Mouse (Mus musculus): ENCODE data around the gene Dnase1l1.

Gene Dnase1l1

DNA sequence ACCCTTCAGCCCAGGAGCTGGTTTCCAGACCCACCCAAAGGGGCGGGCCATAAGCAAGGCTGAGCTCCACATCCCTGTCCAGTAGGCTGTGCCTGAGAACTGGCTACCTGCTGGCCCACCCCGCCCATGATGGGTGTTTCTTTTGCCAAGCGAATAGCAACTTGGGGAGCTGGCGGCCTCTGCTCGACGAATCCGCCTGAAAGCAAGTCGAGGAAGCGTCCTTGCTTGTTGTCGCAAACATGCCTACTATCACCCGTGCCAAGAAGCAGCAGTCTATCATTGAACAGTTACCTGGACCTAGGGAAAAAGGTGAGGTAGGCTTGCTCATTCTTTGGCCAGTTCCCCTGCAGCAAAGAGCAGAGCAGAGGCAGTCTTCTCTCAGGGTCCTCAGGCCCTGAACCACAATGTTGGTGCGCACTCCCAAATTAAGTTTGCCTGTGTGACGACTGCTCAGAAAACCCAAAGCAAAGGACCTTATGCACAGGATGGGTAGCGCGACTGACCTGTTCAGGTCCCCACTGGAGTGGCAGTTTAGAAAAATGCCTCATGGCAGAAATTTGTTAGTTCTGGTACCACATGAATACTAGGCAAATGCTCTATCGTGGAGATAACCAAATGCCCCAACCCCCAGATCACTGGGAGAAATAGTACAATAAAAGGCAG, at the start of gene Dnase1l1, which contains the start of gene Taz:
Dnase1l1 (minus strand) TSS at position 606 of the 663 bp plus-strand sequence.
Taz (plus strand) TSS at position 181 of the 663 bp plus-strand sequence.
- peak; percentile 79 to 85 for DNase-seq (ENCODE audit: low spot score in 2 of 2)

DNA sequence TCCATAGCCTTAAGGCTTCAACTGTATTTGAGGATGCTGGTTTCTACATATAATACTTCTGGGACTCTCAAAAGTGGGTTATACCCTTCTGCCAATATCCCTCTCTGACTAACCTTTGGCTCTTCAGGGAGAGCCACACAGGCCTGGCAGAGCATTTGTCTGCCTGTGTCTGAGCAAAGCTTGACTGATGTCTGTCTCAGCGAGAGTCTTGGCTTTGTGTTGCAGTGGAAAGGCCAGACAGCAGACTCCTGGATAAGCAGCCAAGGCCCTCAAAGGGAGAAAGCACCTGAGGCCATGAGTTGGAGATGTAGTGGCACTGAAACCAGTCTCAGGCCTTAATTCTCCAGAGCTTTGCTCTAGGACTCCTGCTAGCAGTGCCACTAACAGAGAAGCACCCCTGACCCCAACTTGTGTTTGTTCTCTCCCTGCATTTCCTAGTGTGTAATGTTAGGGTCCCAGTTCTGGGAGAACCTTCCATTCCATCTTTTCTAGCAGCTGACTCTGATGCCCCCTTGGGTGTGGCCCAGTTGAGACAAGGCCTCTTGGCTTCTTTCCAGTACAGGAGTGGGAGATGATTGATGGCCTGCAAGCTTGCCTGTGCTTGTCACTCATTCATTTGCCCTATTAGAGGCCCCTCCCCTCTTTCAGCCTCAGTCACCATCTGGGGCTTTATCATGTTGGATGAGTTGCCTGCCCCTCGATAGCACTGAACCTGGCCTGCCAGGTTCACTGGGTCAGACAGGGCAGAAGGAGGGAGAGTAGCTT, 48.2 kb upstream of the Dnase1l1 start:
- DNase-seq (ENCODE audit: low spot score in 2 of 2), result no peak

DNA sequence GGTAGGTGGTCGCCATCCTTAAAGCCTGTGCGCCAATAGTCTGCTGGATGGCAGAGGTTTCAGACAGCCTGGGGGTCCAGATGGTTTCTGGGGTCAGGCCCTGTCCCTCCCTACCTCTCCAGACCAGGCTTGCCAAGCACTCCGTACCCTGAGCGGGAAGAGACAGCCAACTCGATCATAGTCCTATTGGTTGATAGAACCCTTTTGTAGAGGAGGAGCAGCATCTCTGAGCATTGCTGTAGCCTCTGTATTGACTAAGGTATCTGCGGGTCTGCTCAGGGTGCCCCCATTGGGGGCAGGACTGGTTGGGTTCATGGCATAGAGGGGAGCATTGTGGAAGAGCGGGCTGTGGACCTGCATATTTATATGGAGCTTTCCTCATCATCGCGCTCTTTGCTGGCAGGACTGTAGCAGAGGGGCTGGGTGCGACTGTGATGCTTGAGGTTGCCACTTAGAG, 47.1 kb upstream of the Dnase1l1 start:
- DNase-seq (ENCODE audit: low spot score in 2 of 2), result no peak

DNA sequence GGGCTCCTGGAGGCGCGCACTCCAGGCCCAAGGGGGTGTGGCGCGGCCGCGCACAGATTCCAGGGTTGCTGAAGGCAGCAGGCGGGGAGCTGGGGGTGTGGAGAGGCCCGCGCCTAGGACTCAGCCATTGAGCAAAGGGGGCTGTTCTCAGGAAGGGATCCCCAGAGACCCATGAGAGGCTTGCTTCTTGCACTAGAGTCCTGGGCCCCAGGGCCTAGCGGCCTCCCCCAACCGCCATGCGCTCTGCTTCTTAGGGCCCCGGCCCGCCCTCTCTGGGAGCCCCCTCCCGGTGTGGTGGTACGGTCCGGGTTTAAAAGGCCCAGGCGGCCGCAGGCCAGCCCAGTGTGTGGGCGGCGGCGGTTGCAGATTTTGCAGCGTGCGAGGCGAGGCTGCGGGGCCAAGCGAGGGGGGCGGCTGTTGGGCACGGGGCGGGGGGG, 46.6 kb upstream of the Dnase1l1 start, which contains the start of gene Plxna3:
Plxna3 (plus strand) TSS at position 342 of the 437 bp plus-strand sequence.
- peak; percentile 55 to 79 for DNase-seq (ENCODE audit: low spot score in 2 of 2)

DNA sequence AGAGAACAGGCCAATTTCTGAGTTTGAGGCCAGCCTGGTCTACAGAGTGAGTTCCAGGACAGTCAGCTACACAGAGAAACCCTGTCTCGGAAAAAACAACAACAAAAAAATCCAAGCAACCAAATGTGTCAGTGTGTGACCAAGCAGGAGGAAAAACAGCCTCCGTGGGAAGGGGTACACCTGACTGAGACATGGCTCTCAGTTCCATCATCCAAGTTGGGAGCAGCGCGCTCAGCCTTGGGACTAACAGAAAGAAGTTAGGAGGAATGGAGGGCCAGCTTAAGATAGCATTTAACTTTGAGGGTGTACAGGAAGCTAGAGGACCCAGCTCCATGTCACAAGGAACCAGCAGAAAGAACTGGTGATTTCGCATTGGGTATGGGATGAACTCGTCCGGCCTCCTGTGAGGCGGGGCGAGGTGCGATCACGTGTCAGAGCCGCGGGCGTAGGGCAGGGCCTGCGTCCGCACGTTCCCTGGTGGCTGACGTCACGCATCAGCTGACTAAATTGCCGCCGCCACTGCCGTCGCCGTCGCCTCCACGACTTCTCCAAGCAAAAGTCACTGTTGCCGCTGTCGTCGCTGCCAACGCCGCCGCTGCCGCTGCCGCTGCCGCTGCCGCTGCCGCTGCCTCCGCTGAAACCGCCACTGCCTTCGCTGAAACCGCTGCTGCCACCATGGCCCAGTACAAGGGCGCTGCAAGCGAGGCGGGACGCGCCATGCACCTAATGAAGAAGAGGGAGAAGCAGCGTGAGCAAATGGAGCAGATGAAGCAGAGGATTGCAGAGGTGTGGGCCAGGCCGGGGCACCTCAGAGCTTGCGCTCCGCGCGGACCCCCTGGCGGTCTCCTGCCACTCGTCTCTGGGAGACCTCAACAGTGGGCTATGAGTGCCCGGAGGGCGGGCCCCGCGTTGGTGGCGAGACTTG, 30.7 kb upstream of the Dnase1l1 start, which contains the start of gene Fam50a:
Fam50a (plus strand) TSS at position 494 of the 925 bp plus-strand sequence.
- peak; percentile 85 to 90 for DNase-seq (ENCODE audit: low spot score in 2 of 2)

DNA sequence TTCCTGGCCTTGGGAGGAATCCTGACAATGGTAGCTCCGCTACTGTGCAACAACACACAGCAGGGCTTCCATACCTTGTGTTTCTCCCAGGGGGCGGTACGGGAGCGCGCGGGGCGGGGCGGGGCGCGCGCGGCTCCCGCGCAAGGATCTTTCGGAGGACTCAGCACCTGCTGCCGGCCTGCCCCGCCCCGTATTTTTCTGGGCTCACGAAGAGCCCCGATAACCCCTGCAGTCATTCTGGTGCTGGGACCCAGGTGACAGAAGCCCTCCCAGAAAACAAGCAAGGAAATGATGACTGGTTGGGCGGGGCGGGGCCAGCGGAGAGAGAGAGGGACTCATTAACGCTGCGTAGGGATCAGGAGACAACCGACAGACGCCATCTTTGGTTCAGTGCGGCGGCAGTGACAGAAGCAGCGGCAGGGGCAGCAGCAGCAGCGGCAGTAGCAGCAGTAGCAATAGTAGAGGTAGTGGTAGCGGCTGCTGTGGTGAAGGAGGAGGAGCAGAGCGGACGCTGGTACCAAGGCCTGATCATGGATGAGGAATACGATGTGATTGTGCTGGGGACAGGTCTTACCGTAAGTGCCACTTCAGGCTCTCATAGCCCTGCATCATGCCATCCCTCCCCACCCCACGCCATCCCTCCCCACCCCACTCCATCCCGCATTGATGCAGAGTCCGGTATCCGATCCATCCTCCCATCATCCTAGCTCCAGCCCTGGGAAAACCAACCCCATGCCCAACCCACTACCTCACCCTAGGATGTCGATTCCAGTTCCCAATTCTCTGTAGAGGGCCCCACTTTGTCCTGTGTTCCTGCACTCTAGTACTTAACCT, 22.9 kb upstream of the Dnase1l1 start, which contains the start of gene Gdi1:
Gdi1 (plus strand) TSS at position 132 of the 834 bp plus-strand sequence.
- DNase-seq (ENCODE audit: low spot score in 2 of 2), result peak; percentile 73 to 89

DNA sequence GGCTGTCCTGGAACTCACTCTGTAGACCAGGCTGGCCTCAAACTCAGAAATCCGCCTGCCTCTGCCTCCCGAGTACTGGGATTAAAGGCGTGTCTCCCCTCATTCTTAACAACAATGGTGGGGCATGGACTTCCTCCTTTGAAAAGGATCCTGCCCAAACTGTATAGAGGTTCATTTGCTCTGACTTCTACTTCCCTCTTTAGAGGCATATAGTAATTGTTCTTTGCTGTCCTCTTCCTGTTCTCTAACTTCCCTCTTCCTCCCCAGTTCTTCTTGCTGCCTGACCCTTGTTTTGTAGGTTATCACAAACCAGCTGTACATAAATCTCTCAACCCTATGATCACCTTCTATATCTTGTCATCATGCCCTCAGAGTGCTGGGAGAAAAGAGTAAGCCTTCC, 17.6 kb upstream of the Dnase1l1 start:
- no peak for DNase-seq (ENCODE audit: low spot score in 2 of 2)

DNA sequence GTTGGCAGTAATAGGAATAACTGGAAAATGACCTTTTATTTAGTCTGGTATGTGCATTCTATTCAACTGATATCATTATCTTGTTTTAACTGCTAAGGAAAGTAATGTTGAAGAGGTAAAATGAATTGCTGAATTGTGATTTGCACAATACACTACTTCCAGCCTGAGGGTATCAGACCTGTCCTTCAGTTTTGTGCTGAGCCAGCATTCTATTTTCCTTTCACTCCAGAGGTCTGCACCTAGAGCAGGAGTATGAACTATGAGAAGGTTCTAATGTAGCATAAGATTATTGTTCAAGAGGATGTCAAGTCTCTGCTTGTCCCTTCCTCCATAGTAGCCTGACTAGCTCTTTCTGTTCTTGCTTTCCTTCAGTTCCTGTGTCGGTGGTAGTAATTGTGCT, 16.2 kb upstream of the Dnase1l1 start:
- DNase-seq (ENCODE audit: low spot score in 2 of 2), result no peak

DNA sequence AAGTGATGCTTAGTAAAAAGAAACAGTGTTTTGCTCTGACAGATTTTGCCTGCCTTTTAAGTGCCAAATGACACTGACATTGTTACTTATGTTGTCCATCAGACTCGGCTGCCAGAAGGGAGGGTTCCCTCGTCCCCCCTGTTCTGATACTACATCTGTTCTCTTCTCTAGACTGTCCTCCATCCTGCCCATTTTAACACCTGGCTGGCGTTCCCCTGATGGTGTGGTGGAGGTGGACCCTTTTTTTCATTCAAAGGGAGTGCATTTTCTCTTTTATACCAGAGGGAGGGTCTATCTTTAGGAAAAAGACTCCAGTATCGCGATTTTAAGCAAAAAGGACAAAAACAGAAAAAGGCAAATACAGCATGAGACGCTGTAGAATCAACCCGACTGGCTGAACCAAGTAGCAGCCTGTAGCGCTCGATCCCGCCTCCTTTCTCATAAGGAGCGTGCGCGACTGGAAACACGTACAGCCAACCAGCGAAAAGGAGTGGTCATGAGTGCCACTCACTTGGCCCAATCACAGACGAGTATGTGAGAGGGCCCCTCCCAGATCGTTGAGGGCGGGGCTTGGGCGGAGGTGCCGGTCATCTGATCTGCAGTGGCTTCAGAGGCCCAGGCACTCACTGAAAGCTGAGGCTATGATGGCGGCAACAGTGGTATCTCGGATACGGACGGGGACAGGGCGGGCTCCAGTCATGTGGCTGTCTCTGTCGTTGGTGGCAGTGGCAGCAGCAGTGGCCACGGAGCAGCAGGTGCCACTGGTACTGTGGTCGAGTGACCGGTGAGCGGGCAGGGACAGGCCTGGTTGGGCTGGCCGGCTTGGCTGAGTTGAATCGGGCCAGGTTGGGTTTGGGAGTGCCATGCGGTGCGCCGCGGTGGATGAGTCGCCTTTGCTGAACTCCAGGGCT, 14.7 kb upstream of the Dnase1l1 start, which contains the start of gene Atp6ap1:
Atp6ap1 (plus strand) TSS at position 560 of the 911 bp plus-strand sequence.
- peak; percentile 94 for DNase-seq (ENCODE audit: low spot score in 2 of 2)

DNA sequence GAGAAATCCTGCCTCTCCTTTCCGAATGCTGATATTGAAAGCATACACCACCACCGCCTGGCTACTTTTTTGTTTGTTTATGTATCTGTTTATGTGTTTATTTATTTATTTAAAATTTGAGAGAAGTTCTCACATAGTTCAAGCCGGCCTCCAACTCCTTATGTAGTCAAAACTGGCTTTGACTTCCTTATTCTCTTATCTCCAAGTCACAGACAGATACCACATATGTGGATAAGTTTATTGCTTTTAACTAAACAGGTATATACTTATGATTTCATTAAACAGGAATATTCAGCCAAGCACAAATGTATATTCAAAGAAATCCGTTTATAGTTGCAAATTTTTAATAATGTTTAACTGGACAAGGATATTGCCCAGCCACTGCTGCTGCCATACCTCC, 11.3 kb upstream of the Dnase1l1 start:
- DNase-seq (ENCODE audit: low spot score in 2 of 2), result no peak

DNA sequence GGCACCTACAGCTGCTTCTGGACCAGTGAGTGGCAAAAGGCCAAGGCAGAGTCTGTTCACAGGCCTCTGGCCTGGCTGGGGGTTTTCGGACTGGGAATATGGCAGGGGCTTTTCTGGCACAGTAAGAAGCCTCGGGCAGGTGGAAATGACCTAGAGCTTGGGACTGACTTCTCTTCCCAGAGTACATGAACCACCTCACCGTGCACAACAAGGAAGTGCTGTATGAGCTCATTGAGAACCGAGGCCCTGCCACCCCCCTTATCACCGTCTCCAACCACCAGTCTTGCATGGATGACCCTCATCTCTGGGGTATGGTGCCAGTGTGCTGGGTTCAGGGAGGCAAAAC, 928 bp upstream of the Dnase1l1 start:
- no peak for DNase-seq (ENCODE audit: low spot score in 2 of 2)

DNA sequence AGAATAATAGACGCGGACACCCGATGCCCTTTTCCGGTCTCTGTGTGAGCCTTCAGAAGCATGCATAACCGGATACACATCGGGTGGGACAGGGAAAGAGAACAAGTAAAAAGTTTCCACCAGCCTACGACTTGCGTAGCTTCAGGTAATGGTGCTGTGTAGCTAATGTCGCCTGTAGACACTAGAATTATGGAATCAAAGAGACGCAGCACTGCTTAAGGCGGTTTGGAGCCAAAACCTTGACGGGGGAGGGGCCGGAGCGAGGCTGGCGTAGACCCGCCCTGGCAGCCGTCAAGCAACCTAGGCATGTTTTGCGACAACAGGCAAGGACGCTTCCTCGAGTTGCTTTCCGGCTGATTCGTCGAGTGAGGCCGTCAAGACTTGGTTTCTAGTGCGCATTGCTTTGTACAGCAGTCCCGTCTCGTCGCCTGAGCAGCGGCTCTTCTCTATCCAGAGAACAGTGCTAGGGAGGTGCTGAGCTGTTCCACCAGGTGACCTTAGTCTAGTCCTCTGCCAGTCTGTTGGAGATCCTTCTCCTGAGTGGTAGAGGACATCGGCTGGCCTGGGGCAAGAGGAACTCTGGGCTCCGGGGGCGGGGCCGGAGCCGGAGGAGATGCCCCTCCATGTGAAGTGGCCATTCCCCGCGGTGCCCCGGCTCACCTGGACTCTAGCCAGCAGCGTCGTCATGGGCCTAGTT, 406 bp upstream of the Dnase1l1 start:
- peak; percentile 86 to 90 for DNase-seq (ENCODE audit: low spot score in 2 of 2)

DNA sequence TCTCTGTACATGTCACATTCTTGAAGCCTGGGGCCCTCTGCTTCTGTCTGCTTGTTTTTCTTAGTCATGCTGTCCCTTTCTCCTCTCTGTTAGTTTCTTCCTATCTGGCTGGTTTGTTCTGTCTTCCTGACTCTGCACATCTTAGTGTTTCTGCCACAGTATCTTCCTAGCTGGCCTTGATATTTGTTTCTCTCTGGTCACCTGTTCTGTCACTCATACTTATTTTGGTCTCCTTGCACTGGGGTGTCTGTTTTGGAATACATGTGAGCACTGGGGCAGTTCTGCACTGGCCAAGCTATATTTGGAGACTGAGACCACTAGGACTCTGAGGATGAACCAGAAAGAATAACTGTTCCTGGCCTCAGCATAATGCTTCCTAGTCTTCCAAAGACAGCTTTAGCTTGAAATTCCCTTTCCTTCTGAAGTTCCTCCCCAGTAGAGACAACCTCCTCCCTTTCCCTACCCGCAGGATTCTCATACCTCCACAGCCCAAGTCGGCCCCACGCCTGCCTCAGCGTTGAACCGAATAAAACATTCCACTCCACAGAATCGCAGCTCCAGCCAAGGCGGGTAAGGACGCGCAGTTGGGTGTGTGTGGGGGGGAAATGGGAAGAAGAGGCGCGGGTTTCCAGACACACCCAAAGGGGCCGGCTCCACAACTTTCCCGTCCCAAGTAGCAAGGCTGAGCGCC, 951 bp downstream of the Dnase1l1 start:
- no peak for DNase-seq (ENCODE audit: low spot score in 2 of 2)

DNA sequence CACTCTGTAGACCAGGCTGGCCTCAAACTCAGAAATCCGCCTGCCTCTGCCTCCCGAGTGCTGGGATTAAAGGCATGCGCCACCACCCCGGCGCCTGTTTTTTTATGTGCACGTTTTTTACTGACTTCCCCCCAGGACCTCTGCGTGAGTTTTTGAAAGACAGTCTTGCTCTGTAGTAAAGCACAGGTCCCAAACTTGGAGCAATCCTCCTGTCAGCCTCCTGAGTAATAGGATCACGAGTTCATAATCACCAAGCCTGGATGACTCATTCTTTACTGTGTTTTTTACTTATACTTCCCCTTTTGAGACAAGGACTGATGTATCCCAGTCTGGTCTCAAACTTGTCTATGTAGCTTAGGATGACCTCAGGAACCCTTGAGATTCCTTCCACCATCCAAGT, 4.2 kb downstream of the Dnase1l1 start:
- no peak for DNase-seq (ENCODE audit: low spot score in 2 of 2)

DNA sequence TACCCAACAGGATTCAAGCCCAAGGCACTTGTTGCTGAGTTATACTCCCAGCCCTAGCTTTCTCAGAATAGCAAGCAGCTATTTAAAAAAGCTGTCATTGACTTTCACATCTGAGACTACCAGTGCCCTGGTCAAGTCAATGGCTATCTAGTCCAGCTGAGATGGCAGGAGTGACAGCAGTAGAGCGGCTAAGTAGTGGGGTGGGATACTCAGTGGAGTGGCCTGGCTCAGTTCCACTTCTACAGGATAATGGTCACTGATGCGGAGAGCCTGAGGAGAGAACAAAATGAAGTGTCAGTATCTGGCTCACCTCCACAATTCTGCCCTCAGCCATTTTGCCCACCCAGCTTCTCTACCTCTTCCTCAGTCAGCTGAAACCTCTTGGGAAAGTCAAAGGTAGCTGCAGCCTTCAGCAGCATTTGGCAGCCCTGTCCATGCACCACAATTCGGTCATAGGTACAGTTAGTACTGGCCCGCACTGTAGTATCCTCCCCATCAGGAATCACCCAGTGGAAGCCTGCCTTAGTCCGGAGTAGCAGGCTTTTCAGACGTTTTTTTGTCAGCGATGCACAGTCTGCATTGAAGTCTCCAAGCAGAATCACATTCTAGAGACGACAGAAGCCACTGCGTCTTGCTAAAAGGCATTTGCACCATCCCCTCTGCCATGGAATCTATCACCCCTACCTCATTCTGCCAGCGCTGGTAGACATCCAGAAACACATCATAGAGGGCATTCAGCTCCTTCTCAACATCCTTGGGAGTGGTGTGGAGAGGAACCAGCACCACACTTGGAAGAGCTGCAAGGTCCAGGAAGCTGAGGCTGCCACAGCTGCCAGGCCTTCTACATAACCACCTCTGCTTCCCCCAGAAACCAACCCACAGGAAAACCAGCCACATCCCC, 8.5 kb downstream of the Dnase1l1 start:
- DNase-seq (ENCODE audit: low spot score in 2 of 2), result no peak

DNA sequence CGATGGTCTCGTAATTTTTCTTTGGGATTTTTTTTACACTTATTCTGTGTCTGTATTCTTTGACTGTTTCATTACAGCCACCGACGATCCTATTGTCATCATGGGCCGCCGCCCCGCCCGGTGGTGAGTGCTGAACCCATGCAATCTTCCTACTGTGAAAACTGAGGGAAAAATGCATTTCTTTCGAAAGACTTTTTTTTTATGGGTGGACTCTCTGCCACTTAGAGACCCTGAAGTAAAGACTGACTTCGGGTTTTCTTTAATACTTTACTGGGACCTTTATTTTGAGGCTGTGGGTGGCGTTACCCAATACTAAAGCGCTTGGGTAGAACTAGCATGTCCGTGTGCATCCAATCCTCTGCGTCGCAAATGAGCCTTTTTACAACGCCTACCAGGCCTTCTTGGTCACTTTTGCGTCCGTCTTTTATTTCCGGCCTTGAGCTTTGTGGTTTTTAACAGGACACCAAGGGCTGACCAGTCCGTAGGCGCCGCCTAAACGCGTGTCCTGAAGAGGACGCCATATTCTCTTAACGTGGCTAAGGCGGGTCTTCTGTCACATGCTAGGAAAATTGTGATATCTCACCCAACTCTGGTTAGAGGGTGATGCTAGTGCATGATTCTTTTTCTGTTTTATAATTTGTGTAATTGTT, 11.1 kb downstream of the Dnase1l1 start:
- DNase-seq (ENCODE audit: low spot score in 2 of 2), result peak in 1 of 2 experiments; percentile 17
